Mouse (Mus musculus): Measurements from ENCODE around the gene Syk. TPM values are rescaled to one million over a fixed set of nuclear protein-coding genes. Genes with fewer than 3 reads are reported as not detected.

Gene Syk
- polyA plus RNA-seq, 1 experiment from 2014 or later: 3.4 TPM

DNA sequence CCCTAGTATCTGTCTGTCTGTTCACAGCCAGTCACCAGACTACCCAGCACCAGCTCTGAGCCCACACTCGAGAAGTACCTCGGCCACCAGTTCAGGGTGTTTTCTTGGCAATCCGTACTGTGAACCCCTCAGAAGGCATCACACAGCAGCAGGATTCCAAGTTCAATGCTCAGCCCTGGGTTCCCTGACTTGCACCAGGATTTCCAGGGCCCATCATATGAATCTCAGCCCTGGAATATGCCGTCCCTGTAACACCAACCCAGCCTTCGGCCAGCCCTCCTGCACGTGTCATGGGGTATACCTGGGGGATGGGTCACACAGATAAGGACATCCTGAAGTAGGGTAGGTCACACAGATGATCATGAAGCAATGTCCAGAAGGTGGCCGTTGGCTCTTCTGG is 75.0 kb downstream of the Syk start:
- Histone ChIP-seq H3K27ac (ENCODE audit: low read depth) (no peak overlapping the region), H3K27me3 (replicated peaks; ENCODE audit: control insufficient read depth, insufficient read depth, low read length) (no peaks in the 10 kb centered on the region), H3K4me3 (ENCODE audit: low read depth, low read length) (no peak overlapping the region), H3K36me3 (ENCODE audit: control insufficient read depth, insufficient read depth, low read length) (no peaks in the 10 kb centered on the region), H3K4me2 (ENCODE audit: low read length) (no peak overlapping the region), H3K9ac (ENCODE audit: low read length) (no peak overlapping the region), H3K9me3 (ENCODE audit: control insufficient read depth, low read length) (no peaks in the 10 kb centered on the region), H3K4me1 (replicated peaks; ENCODE audit: control insufficient read depth, insufficient read depth, low read length) (no peaks in the 10 kb centered on the region)
- 87% methylated on average over 7 of the region's 7 CpGs for WGBS
- ATAC-seq (replicated peaks; ENCODE audit: low FRiP score, low TSS enrichment, low read depth) (no peak), DNase-seq (ENCODE audit: low spot score) (no peak)

DNA sequence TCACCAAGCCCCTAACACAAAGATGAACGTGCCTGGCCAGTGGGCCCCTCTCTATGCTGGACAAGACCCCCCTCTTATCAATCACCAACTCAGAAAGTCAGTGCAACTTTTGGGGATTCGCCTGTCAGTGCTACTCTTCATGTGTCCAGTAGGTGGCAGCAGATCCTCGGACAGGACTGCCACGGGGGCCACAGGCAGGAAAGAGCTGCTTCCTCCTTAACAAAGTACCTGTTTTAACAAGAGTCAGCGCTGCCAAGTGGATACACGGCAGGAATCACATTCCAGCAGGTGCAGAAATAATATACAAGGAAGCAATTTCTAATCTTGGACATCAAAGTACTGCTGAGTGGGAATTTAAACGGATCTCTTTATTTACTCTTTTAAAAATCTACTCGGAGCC is 75.5 kb downstream of the Syk start:
- Histone ChIP-seq H3K36me3 (ENCODE audit: control insufficient read depth, insufficient read depth, low read length) (no peaks in the 10 kb centered on the region), H3K9me3 (ENCODE audit: control insufficient read depth, low read length) (no peaks in the 10 kb centered on the region), H3K4me2 (ENCODE audit: low read length) (no peak overlapping the region), H3K27me3 (replicated peaks; ENCODE audit: control insufficient read depth, insufficient read depth, low read length) (no peaks in the 10 kb centered on the region), H3K4me3 (ENCODE audit: low read depth, low read length) (no peak overlapping the region), H3K27ac (ENCODE audit: low read depth) (no peak overlapping the region), H3K4me1 (replicated peaks; ENCODE audit: control insufficient read depth, insufficient read depth, low read length) (no peaks in the 10 kb centered on the region), H3K9ac (ENCODE audit: low read length) (no peak overlapping the region)
- WGBS: 6% methylated on average over 8 of the region's 8 CpGs
- peak; percentile 53; the same call in 1 of the 2 replicates for ATAC-seq (replicated peaks; ENCODE audit: low FRiP score, low TSS enrichment, low read depth)
- peak; percentile 78 for DNase-seq (ENCODE audit: low spot score)

DNA sequence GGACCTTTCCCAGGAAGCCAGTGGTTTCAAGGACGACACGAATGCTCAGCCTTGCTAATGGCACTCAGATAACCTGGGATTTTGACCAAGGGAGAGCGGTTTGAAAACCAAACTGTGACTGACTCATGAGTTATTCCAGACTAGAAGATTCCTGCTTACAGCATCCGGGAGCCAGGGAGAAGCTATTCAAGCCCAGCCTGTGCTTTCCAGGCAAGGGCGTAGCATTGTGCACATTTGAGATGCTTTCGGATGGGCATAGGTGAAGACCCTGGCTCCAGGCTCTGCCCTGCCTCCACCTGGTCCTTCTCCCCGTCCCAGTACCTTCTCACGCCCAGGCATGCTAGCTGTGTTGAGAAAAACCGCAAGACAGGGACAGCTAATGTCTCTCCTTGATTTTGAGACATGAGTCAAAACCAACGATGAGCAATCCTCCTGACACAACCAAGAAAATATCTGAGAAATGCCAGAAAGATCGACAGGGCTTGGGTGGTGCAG is 76.2 kb downstream of the Syk start:
- Histone ChIP-seq H3K36me3 (ENCODE audit: control insufficient read depth, insufficient read depth, low read length) (no peaks in the 10 kb centered on the region), H3K4me2 (ENCODE audit: low read length) (no peak overlapping the region), H3K27me3 (replicated peaks; ENCODE audit: control insufficient read depth, insufficient read depth, low read length) (no peaks in the 10 kb centered on the region), H3K4me3 (ENCODE audit: low read depth, low read length) (no peak overlapping the region), H3K27ac (ENCODE audit: low read depth) (no peak overlapping the region), H3K9me3 (ENCODE audit: control insufficient read depth, low read length) (no peaks in the 10 kb centered on the region), H3K4me1 (replicated peaks; ENCODE audit: control insufficient read depth, insufficient read depth, low read length) (no peaks in the 10 kb centered on the region), H3K9ac (ENCODE audit: low read length) (no peak overlapping the region)
- DNase-seq (ENCODE audit: low spot score) (no peak), ATAC-seq (replicated peaks; ENCODE audit: low FRiP score, low TSS enrichment, low read depth) (no peak)
- WGBS: 82% methylated on average over 11 of the region's 11 CpGs

DNA sequence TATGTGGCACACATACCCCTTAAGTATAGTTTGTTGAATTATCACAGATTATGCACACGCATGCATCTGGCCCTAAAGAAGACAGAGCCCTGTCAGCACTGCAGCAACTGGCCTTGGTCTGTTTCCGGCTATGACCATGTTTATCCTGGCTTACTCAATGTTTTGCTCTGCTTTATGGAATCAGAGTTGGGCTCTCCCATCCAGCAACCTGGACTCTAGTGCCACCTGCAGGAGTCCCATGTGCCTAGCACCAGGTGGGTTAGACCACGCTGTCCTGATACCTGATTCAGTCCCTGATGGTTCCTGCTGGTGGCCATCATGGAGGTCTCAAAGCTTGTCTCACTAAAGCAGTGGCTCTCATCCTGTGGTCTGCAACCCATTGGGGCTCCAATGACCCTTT is 86.9 kb downstream of the Syk start:
- Histone ChIP-seq H3K4me2 (ENCODE audit: low read length) (no peak overlapping the region), H3K27me3 (replicated peaks; ENCODE audit: control insufficient read depth, insufficient read depth, low read length) (no peaks in the 10 kb centered on the region), H3K27ac (ENCODE audit: low read depth) (no peak overlapping the region), H3K9me3 (ENCODE audit: control insufficient read depth, low read length) (no peaks in the 10 kb centered on the region), H3K4me1 (replicated peaks; ENCODE audit: control insufficient read depth, insufficient read depth, low read length) (no peaks in the 10 kb centered on the region), H3K4me3 (ENCODE audit: low read depth, low read length) (no peak overlapping the region), H3K9ac (ENCODE audit: low read length) (no peak overlapping the region), H3K36me3 (ENCODE audit: control insufficient read depth, insufficient read depth, low read length) (no peaks in the 10 kb centered on the region)
- ATAC-seq (replicated peaks; ENCODE audit: low FRiP score, low TSS enrichment, low read depth): no peak
- 57% methylated on average over 3 of the region's 3 CpGs for WGBS
- DNase-seq (ENCODE audit: low spot score): no peak

DNA sequence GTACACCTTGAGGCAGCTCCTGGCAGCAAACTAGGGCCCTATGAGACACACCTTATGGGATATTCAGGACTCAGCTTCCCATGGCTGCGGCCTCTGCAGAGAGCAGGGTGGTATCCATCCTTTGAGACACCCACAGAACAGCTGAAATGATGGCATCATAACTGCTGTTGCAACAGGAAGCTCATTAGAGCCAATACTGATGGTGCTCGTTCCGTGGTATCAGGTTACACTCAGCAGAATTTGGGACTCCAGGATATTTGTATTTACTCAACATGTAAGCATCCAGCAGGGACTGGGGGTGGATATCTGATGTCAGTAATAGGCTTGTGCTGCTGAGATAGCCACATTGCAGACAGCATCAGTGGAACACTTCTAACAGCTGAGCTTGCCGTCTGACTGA is 90.3 kb downstream of the Syk start:
- no peak for ATAC-seq (replicated peaks; ENCODE audit: low FRiP score, low TSS enrichment, low read depth)

DNA sequence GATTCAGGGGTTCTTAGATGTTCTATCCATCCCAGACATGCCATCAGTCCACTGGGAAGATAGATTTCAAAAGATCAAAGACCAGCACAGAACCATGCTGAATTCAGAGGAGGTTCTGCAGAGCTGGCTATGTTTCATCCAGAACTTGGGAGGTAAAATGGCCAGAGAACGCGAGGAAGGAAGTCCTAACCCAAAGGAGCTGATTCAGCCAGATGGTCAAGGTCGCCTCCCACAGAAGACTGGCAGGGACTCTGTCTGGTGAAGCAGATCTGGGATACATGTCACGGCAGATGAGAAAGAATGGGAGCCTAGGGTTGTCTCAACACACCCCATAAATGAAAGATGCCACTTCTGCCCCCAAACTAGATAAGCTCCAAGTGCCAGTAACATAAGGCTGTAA is 90.9 kb downstream of the Syk start:
- no peaks in the 10 kb centered on the region for H3K27me3 ChIP-seq (replicated peaks; ENCODE audit: control insufficient read depth, insufficient read depth, low read length)
- no peaks in the 10 kb centered on the region for H3K9me3 ChIP-seq (ENCODE audit: control insufficient read depth, low read length)
- ATAC-seq (replicated peaks; ENCODE audit: low FRiP score, low TSS enrichment, low read depth) (no peak), DNase-seq (ENCODE audit: low spot score) (no peak)
- H3K36me3 ChIP-seq (ENCODE audit: control insufficient read depth, insufficient read depth, low read length): no peaks in the 10 kb centered on the region
- H3K9ac ChIP-seq (ENCODE audit: low read length): no peak overlapping the region
- H3K4me3 ChIP-seq (ENCODE audit: low read depth, low read length): no peak overlapping the region
- no peak overlapping the region for H3K27ac ChIP-seq (ENCODE audit: low read depth)
- no peaks in the 10 kb centered on the region for H3K4me1 ChIP-seq (replicated peaks; ENCODE audit: control insufficient read depth, insufficient read depth, low read length)
- WGBS: 63% methylated on average over 4 of the region's 4 CpGs
- H3K4me2 ChIP-seq (ENCODE audit: low read length): no peak overlapping the region

More for the DNA sequence above, 90.3 kb downstream of the Syk start:
- WGBS: 53% methylated on average over 4 of the region's 4 CpGs
- Histone ChIP-seq H3K4me3 (ENCODE audit: low read depth, low read length) (no peak overlapping the region), H3K9me3 (ENCODE audit: control insufficient read depth, low read length) (no peaks in the 10 kb centered on the region), H3K4me2 (ENCODE audit: low read length) (no peak overlapping the region), H3K9ac (ENCODE audit: low read length) (no peak overlapping the region), H3K27ac (ENCODE audit: low read depth) (no peak overlapping the region), H3K4me1 (replicated peaks; ENCODE audit: control insufficient read depth, insufficient read depth, low read length) (no peaks in the 10 kb centered on the region), H3K36me3 (ENCODE audit: control insufficient read depth, insufficient read depth, low read length) (no peaks in the 10 kb centered on the region), H3K27me3 (replicated peaks; ENCODE audit: control insufficient read depth, insufficient read depth, low read length) (no peaks in the 10 kb centered on the region)
- no peak for DNase-seq (ENCODE audit: low spot score)

DNA sequence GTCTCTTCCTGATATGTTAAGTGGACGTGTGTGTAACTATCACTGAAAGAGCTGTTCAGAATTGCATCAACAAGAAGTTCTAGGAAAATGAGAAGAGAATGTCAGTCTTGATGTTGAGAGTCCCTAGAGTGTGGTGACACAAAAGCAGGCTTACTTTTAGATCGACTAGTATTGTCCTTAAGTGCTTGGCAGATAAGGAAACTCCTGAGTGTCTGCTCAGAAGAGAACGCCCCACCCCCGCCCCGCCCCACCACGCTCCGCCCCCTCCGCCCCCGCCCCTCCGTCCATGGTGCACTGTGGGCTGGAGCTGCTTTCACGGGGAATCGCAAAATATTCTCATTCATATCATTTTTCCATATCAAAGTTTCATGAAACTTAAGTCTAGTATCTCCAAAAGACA is 91.9 kb downstream of the Syk start:
- Histone ChIP-seq H3K4me3 (ENCODE audit: low read depth, low read length) (no peak overlapping the region), H3K9ac (ENCODE audit: low read length) (no peak overlapping the region), H3K4me1 (replicated peaks; ENCODE audit: control insufficient read depth, insufficient read depth, low read length) (no peaks in the 10 kb centered on the region), H3K36me3 (ENCODE audit: control insufficient read depth, insufficient read depth, low read length) (no peaks in the 10 kb centered on the region), H3K4me2 (ENCODE audit: low read length) (no peak overlapping the region), H3K9me3 (ENCODE audit: control insufficient read depth, low read length) (no peaks in the 10 kb centered on the region), H3K27me3 (replicated peaks; ENCODE audit: control insufficient read depth, insufficient read depth, low read length) (no peaks in the 10 kb centered on the region), H3K27ac (ENCODE audit: low read depth) (no peak overlapping the region)
- WGBS: 53% methylated on average over 12 of the region's 12 CpGs
- no peak for ATAC-seq (replicated peaks; ENCODE audit: low FRiP score, low TSS enrichment, low read depth)
- no peak for DNase-seq (ENCODE audit: low spot score)

DNA sequence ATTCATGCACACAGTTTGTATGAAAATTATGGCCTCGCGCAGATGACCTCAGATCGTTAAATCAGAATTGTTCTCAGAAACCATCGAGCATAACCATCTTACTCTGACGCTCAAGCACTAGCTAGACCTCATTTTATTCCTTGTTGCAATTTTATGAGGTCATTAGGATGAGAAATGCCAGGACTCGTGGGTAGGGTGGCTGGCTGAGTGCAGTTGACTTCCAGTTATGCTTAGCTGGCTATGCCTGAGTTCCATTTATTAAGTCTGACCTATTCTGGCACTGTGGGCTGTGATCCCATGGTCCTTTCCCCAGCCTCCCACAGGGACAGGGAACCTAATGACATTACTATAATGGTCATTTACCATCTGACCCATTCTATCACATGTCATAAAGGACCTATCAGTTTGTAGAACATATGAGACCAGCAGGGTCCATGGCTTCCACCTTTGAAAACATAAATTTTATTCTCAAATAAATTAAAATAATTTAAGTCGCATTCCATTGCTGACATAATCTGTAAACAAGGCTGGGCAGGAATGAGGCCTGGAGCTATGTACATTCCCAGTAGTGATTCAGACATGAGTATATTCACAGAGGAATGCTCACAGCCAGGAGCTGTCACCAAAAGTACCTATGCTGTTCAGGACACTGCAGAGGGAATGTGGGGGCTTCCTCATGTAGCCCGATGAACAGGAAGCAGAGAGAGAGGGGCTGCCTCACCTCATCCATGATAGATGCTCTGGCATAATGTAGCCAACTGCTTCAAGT is 92.7 kb downstream of the Syk start:
- Histone ChIP-seq H3K9me3 (ENCODE audit: control insufficient read depth, low read length) (no peaks in the 10 kb centered on the region), H3K36me3 (ENCODE audit: control insufficient read depth, insufficient read depth, low read length) (no peaks in the 10 kb centered on the region), H3K9ac (ENCODE audit: low read length) (no peak overlapping the region), H3K4me2 (ENCODE audit: low read length) (no peak overlapping the region), H3K27me3 (replicated peaks; ENCODE audit: control insufficient read depth, insufficient read depth, low read length) (no peaks in the 10 kb centered on the region), H3K4me1 (replicated peaks; ENCODE audit: control insufficient read depth, insufficient read depth, low read length) (no peaks in the 10 kb centered on the region), H3K27ac (ENCODE audit: low read depth) (no peak overlapping the region), H3K4me3 (ENCODE audit: low read depth, low read length) (no peak overlapping the region)
- no peak for DNase-seq (ENCODE audit: low spot score)
- 50% methylated on average over 8 of the region's 8 CpGs for WGBS
- ATAC-seq (replicated peaks; ENCODE audit: low FRiP score, low TSS enrichment, low read depth): no peak
